21 mouse cellular contexts compared by ENCODE assay signal in the genomic region with DNA sequence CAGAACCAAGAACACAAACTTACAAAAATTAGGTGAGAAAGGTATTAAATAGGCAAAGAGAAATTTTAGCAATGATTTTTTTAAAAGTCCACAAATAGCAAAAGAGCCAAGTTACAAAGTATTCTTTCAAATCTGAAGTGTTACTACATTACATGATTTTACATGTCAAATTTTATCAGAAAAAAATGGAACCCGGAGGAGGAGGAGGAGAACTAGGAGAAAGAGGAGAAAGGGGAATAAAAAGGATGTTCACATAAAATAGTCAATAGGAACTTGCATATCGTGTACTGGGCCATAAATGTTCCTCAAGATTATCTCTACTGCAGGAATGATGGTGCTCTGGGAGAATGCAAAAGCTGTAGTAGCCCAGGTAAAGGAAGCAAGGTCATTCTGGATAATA. TPM values are rescaled to one million over a fixed set of nuclear protein-coding genes. Genes with fewer than 3 reads are reported as not detected.
DNase-seq lines count a peak whose midpoint lies in the region; ATAC-seq and TF ChIP-seq lines count a peak whose summit lies in the region.
"Had no signal": no experiment of that assay in that cellular context is flagged by ENCODE, and none has a peak within 500 bp of the region (broad histone marks: within the 10 kb centered on the region; RNA-seq: fewer than 3 reads in every experiment).

No protein-coding gene starts in this region.

- no peaks in the 10 kb centered on the region for H3K27me3 ChIP-seq in stomach, postnatal 0 days (ENCODE audit: control insufficient read depth, insufficient read depth, low read length)
- H3K27me3 ChIP-seq: CH12.LX, Patski had no signal

- H3K9ac ChIP-seq in stomach, postnatal 0 days (ENCODE audit: low read length), result no peak overlapping the region

- no peak for TF ChIP-seq EP300 in stomach, postnatal 0 days (optimal IDR thresholded peaks at IDR 0.05)

- WGBS in stomach, postnatal 0 days, result 80% methylated on average over 2 of the region's 2 CpGs

- no peaks in the 10 kb centered on the region for H3K36me3 ChIP-seq in stomach, postnatal 0 days (ENCODE audit: control insufficient read depth, insufficient read depth, low read length)
- H3K36me3 ChIP-seq: G1E had no signal

- no peaks in the 10 kb centered on the region for H3K9me3 ChIP-seq in stomach, postnatal 0 days (ENCODE audit: control insufficient read depth, low read length)

- DNase-seq in 3T3-L1 (ENCODE audit: low read depth, low spot score) (peak; percentile 94), adipocyte (ENCODE audit: low spot score) (peak; percentile 94)
- DNase-seq in stomach, postnatal 0 days (ENCODE audit: low spot score), result no peak
- DNase-seq in layer of hippocampus, adult 9-10 months (ENCODE audit: low spot score), result no peak
- DNase-seq: adrenal gland, adult 2 months; adrenal gland, adult 8-10 months; adrenal gland, postnatal 10 days; adrenal gland, postnatal 14 days; adrenal gland, postnatal 25 days; adrenal gland, postnatal 36 days; B cell, adult 2 months; cerebellum, adult 11 months; cerebellum, adult 11-12 months; cerebellum, adult 18-20 months; cerebellum, adult 2 months; cerebellum, adult 8-10 months had no signal

- H3K4me1 ChIP-seq in stomach, postnatal 0 days (replicated peaks; ENCODE audit: control insufficient read depth, insufficient read depth), result no peaks in the 10 kb centered on the region

- H3K4me2 ChIP-seq in stomach, postnatal 0 days (replicated peaks; ENCODE audit: low read depth), result no peak overlapping the region

- no peak overlapping the region for H3K27ac ChIP-seq in stomach, postnatal 0 days (replicated peaks)

- no peak for TF ChIP-seq CTCF in stomach, postnatal 0 days (IDR thresholded peaks at IDR 0.05; ENCODE audit: low read depth)

- ATAC-seq in stomach, postnatal 0 days (ENCODE audit: low FRiP score, low TSS enrichment), result no peak
- ATAC-seq: activated CD4-positive, CD25-positive, alpha-beta regulatory T cell, adult 4 months; CD4-positive, CD25-positive, alpha-beta regulatory T cell, adult 4 months; Patski had no signal

- no peak overlapping the region for H3K4me3 ChIP-seq in stomach, postnatal 0 days (ENCODE audit: low read depth, low read length)

RNA-seq across cellular contexts. Expression of gene Lin7a, which starts 34.4 kb away (rescaled TPM):
- polyA plus RNA-seq in stomach, postnatal 0 days (2015; fragmentation: Nextera tagmentation; extraction: Ambion mirVana), result 0.56 and 0.74 TPM in 2 replicates
- polyA plus RNA-seq: activated CD4-positive, CD25-positive, alpha-beta regulatory T cell, adult 4 months; CD4-positive, CD25-positive, alpha-beta regulatory T cell, adult 4 months; G1E had no signal

Comparison
In these comparisons a context has a peak if more than half of its experiments do, and no peak if none do; other contexts are left out.
1. DNase-seq: peak in 3T3-L1 (single experiment) and adipocyte (single experiment); none in stomach, postnatal 0 days (single experiment) and layer of hippocampus, adult 9-10 months (single experiment).